Mouse (Mus musculus): ENCODE results near the gene Slc44a1.
A peak's percentile ranks its signal among the peaks of the same experiment; 100 is the strongest.

Slc44a1 gene

DNA sequence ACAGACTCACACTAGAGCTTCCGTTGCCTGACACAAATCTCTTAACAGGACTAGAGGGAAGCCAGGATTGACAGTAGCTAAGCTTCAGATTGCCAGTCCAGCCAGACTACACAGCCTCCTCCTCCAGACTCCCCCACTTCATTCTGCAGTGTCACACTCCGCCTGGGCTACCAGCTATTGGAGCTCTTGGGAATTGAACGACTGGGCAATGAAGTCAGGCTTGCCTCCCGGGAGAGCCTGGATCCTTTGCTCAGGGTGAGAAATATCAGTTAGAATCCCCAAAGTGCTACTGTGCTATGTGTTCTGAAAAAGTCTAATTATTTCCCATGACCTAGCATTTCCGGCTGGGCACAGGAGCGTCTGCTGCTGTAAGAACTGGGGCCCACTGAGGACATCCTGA, 9.7 kb upstream of the Slc44a1 start:
- no peak for DNase-seq (ENCODE audit: low spot score in 2 of 2)

DNA sequence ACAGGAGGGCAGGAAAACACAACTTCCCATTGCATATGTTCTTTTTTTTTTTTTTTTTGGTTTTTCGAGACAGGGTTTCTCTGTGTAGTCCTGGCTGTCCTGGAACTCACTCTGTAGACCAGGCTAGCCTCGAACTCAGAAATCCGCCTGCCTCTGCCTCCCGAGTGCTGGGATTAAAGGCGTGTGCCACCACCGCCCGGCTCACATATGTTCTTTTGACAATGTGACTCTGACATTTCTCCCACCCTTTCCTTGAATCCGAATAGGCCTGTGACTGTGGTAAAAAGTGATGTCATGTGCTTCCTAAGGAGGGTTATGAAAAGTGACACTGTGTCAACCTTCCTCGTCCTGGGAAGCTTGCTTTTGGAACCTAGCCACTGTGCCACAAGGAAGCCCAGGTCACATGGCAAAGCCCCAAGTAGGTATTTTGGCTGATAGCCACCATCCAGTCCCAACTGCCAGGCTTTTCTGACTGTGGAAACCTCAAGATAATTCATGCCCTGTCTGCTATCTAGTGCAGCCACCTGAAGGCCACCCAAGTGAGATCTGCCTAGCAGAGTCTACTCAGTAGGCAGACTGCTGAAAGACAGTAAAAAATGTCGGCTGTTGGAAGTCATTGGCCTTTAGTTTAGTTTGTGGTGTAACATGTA, 8.5 kb upstream of the Slc44a1 start:
- DNase-seq (ENCODE audit: low spot score in 2 of 2) = no peak

DNA sequence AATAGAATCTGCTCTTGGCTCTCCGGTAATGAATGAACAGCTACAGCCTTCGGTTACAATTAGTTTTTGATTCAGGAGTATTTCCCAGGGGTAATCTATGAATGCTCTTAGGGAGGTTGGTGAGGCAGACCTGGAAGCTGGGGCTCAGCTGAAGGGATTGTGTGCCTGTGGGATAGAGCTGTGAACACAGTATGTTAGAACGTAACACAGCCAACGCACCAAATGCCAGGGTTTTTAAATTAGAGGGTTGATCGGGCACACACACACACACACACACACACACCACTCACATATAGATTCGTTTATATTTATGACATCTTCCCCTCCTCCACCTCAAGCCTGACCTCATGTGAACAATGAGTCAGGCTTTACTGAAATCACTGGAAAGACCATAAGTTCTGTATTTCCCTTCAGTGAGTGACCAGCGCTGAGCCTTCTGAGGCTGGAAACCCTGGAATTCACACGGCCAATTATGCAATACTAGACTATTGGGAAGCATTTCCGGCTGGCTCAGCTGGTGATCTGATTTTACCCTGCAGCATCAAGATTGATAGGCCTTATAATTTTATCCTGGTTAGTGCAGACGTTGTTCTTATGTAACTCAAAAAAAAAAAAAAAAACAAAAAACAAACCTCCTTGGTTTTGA, 3.0 kb upstream of the Slc44a1 start:
- peak; percentile 61 to 62 for DNase-seq (ENCODE audit: low spot score in 2 of 2)

DNA sequence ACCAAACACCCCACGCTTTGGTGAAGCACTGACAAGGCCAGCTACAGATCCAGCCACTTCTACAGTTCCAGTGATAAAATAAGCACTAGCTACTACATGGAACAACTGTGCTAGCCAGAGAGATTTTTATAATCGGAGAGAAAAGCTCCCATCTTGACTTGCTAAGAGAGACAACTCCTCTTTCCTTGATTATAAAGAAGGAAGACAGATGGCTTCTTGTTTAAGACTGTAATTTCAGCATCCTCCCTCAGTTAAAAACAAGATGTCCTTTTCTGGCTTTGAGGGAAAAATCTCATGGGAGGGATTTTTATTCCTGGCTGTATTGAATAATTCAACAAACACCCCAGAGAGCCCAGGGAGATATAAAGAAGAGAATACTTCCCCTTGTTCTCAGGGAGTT, 1.8 kb upstream of the Slc44a1 start:
- peak in 1 of 2 experiments; percentile 19 for DNase-seq (ENCODE audit: low spot score in 2 of 2)

- no peak for DNase-seq (ENCODE audit: low spot score in 2 of 2)
These were observed 1.3 kb upstream of the Slc44a1 start for GRCm38 (mm10) chr4:53438836-53439480.

GRCm38 (mm10) chr4:53439636-53440009, 590 bp upstream of the Slc44a1 start:
- no peak for DNase-seq (ENCODE audit: low spot score in 2 of 2)

GRCm38 (mm10) chr4:53440816-53441571, 781 bp downstream of the Slc44a1 start:
- DNase-seq (ENCODE audit: low spot score in 2 of 2) = peak; percentile 73

DNA sequence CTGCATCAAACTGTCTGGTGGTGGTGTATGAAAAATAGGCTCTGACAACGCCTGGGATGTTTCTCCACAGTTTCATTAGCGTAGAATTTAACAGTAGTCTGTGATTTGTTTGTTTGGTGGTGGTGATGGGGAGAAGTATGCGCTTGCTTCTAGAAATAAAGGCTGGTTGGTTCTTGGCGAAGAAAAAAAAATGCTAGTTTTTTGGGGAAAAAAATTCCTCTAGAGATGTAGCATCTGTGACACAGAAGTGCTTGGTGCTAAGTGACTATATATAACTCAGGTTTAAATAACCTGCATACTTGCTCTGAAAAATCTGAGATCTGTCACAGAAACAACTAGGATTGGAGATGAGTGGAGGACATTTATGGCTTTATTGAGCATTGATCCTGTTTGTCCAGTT, 1.5 kb downstream of the Slc44a1 start:
- no peak for DNase-seq (ENCODE audit: low spot score in 2 of 2)

- no peak for DNase-seq (ENCODE audit: low spot score in 2 of 2)
These were observed 6.0 kb downstream of the Slc44a1 start for GRCm38 (mm10) chr4:53446216-53446615.

DNA sequence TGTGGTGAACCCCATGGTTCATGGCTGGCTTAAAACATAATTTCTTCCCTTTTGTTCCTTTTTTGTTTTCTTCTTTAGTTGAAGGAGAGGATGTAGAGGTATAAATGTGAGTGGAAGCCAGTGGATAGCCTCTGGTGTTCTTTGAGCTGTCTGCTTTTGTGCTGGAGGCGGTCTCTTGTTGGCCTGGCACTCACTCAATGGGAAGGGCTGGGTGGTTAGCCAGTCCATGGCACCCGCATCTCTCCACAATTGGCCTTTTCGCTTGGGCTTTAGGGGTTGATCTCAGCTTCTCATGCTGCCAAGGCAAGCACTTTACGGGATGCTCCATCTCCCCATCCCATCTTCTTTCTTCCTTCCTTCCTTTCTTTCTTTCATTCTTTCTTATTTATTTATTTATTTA, 7.6 kb downstream of the Slc44a1 start:
- DNase-seq (ENCODE audit: low spot score in 2 of 2) = no peak

GRCm38 (mm10) chr4:53450736-53451135, 10.5 kb downstream of the Slc44a1 start:
- DNase-seq (ENCODE audit: low spot score in 2 of 2) = no peak

DNA sequence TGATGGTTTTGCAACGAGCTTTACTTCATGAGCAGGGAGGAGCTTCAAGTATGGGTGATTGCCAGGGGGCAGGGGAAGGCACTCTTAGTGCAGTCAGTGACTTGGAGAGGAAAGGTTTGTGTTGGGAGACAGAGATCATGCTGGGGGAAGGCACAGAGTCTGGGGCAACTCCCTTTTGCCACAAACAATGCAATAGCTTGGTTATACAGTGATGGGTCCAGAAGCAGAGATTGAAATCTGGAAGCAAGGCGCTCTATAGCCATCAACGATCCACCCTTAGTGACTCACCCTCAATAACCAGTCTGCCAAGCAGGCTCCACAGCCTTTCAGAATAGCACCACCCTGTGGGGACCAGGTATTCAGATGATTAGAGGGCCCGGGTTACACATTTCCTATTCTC, 11.7 kb downstream of the Slc44a1 start:
- no peak for DNase-seq (ENCODE audit: low spot score in 2 of 2)

- DNase-seq (ENCODE audit: low spot score in 2 of 2) = no peak
These were observed 12.2 kb downstream of the Slc44a1 start for GRCm38 (mm10) chr4:53452457-53452856.

DNA sequence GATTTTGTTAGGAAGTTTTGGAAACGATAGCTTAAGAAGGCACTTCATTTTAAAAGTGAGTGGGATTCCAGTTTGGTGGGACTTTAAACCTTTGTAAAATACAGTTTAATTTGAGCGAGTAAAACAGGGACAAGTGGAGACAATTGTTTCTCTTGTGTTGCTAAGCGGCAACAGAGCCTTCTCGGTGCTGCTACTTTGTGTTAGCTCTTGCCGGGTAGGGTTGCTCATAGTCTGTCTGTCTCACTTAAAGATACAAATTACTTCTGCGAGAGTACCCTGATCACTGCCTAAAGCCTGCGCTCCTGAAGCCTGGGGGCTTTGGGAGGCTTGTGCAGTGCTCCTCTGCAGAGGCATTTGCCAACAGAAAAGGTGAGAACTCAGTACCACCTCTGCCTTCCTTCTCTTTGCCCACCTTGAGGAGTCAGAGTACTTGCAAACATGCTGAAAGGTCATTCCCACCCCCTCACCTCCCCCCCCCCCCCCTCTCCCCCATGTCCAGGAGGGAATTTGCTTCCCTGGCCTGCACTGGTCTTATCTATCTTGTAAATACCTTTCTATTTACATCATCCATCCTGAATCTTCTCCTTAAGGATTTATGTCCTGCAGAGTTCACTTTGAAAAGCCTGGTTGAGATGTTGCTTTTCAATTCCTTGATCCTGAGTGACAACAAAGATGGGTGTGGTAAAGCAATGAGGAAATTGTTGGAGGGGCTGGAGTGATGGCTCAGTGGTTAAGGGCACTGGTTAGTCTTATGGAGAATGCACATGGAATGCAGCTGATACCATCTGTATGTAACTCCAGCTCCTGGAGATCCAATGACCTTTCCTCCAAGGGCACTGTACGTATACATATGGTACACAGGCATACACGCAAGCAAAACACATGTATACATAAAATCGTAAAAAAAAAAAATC, 13.0 kb downstream of the Slc44a1 start:
- DNase-seq (ENCODE audit: low spot score in 2 of 2) = no peak

- DNase-seq (ENCODE audit: low spot score in 2 of 2) = no peak
These were observed 15.7 kb downstream of the Slc44a1 start for GRCm38 (mm10) chr4:53455885-53456284.

DNA sequence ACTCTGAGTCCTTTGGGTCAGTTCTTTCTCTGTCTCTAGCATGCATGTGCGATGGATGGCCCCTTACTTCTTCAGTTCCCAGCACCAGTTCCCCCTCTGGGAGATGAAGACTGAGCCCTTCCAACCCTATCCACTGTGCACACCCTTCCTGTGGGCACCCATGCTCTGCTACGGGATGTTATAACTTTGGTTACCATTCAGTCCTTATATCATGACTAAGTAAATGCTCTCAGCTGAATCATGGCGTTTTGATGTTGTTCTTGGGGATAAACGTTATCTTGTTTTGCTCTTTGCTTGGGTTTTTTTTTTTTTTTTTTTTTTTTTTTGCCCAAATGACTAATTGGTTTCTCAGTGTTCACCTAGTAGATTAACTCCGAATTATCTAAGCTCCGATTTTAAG, 16.4 kb downstream of the Slc44a1 start:
- DNase-seq (ENCODE audit: low spot score in 2 of 2) = no peak

DNA sequence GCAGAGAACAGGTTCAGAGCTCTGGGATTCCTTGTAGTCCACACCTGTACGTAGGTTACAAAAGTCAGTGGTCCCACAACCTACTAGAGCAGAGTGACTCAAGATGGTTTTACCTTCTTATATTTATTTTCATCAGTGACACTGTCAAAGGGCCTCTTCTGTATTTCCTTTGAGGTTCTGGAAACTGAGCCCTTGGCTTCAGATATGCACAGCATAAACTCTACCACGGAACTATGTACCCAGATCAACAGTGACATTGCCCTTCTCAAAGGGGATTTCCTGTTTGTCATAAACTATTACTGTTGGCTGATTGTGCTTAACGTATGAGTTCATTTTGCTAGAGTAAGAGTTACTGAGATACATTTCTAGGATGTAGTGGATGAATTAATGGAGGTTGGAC, 18.3 kb downstream of the Slc44a1 start:
- DNase-seq (ENCODE audit: low spot score in 2 of 2) = no peak

GRCm38 (mm10) chr4:53459697-53460096, 19.5 kb downstream of the Slc44a1 start:
- DNase-seq (ENCODE audit: low spot score in 2 of 2) = no peak

DNA sequence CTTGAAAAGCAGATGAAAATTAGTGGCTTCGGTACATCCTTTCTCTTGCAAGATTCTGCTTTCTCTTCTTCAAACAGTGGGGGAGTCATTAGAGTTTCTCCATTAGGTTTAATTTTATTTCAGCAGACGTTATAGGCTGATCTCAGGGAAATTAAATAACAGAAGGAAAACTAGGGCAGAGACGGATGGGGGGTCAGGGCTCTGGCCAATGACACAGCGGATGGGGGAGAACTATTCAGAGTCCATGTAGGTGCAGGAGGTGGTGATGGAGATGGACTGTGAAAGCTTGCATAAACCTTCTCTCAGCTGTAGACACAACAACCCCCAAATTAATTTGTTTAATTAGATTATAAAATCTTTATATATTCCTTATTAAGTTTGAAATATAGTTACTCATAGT, 20.8 kb downstream of the Slc44a1 start:
- no peak for DNase-seq (ENCODE audit: low spot score in 2 of 2)

GRCm38 (mm10) chr4:53462069-53462468, 21.9 kb downstream of the Slc44a1 start:
- DNase-seq (ENCODE audit: low spot score in 2 of 2) = no peak

DNA sequence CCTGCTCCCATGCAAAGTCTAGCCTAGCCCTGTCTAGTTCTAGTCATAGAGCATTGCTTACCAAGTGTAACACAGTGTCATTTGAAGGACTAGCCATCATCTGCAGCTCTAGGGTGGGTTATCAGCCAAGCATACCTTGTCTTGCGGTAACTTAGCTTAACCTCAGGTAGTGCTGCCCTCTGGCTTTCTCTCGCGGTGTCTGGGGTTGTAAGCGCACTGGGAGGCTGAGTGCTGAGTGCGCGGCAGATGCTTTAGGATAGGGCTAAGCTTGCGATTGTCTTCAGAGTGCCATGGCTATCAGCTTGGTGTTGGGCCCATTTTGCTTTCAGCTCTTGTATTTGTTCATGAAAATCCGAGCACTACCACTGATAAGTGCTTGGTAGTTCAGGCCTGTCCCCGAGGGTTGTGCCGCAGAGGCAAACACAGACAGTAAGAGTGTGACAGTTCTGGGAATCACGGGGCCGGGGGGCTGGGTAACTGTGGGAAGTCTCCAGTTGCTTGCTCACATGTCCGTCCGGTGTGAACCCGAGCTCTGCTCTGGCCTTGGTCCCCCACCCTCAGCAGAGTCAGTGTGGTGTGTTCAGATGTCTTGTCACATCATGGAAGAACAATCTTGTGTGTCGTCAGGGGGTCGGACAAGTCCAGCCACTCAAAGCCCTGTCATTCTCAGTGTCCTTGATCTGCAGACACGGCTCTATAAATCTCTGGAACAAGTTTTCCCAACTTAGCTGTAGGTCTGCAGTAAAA, 22.5 kb downstream of the Slc44a1 start:
- no peak for DNase-seq (ENCODE audit: low spot score in 2 of 2)

Data from right cerebral cortex, adult 2 months (tissue).